Mouse (Mus musculus) liver, embryonic 14.5 days (tissue): ENCODE results near the gene Syce2.

ENCODE experiments used
- CTCF ChIP-seq: IDR thresholded peaks from 2 replicates; pipeline ENCODE4 v1.5.1; 2016; ENCODE audit warnings: antibody characterized with exemption, low read depth, control low read depth
- EP300 ChIP-seq: IDR thresholded peaks from 2 replicates; pipeline ENCODE4 v1.6.1; 2016; ENCODE audit warnings: antibody characterized with exemption, low read depth

GRCm38 (mm10) chr8:84901071-84901470 is 29.2 kb downstream of the Syce2 start:
- TF ChIP-seq CTCF (no peak), EP300 (peak; percentile 91)
